Mouse (Mus musculus) CH12.LX (cell line): ENCODE measurements around the gene Soga1. TPM values are rescaled to one million over a fixed set of nuclear protein-coding genes. Genes with fewer than 3 reads are reported as not detected.

Experiments used
- DNase-seq: peaks from one replicate; pipeline ENCODE4 v3.0.0-alpha.2; 2013; ENCODE audit errors: extremely low read depth
- H3K27ac ChIP-seq: 2 replicates; pipeline ENCODE4 v1.5.1; 2012; ENCODE audit warnings: low read depth, mild to moderate bottlenecking, control low read depth, moderate library complexity; ENCODE audit not compliant: insufficient read depth
- H3K27me3 ChIP-seq: replicated peaks from 2 replicates; pipeline ENCODE3; 2012; ENCODE audit warnings: inconsistent platforms
- H3K36me3 ChIP-seq, 2 experiments: replicated peaks in 1 of 2; 2 replicates each; pipeline versions ENCODE3 to v1.6.1; 2012; ENCODE audit warnings: inconsistent platforms in 1 of 2, low read length in 1 of 2, mild to moderate bottlenecking in 1 of 2, mixed read lengths in 1 of 2, moderate library complexity in 1 of 2; ENCODE audit not compliant: control insufficient read depth in 1 of 2, insufficient read depth in 1 of 2
- H3K4me1 ChIP-seq, 2 experiments: 2 replicates each; pipeline ENCODE4 v1.6.1; 2012; ENCODE audit warnings: inconsistent platforms in 1 of 2, moderate library complexity in 1 of 2; ENCODE audit not compliant: insufficient read depth in 2 of 2, control insufficient read depth in 1 of 2
- H3K4me2 ChIP-seq: 2 replicates; pipeline ENCODE4 v1.6.1; 2012; ENCODE audit warnings: low read depth, mild to moderate bottlenecking, control low read depth; ENCODE audit not compliant: poor library complexity, insufficient read depth, severe bottlenecking
- H3K4me3 ChIP-seq, 3 experiments: fragments of 150-350 bp in 1 of 3; sonication (generic) in 1 of 3; replicated peaks in 1 of 3; 2 replicates each; pipeline versions ENCODE3 to v1.5.1; 2011 to 2012; ENCODE audit warnings: low read depth in 2 of 3, low read length in 2 of 3, mild to moderate bottlenecking in 2 of 3, moderate library complexity in 2 of 3, control low read depth in 1 of 3, improper control_type of control experiment in 1 of 3, inconsistent platforms in 1 of 3, mixed read lengths in 1 of 3; ENCODE audit not compliant: poor library complexity in 1 of 3
- H3K79me2 ChIP-seq: replicated peaks from 2 replicates; pipeline ENCODE4 v1.6.1; 2012; ENCODE audit warnings: mild to moderate bottlenecking, moderate library complexity; ENCODE audit not compliant: control insufficient read depth, poor library complexity, insufficient read depth, severe bottlenecking; ENCODE audit errors: extremely low read depth
- H3K9ac ChIP-seq: 2 replicates; pipeline ENCODE4 v1.6.1; 2012; ENCODE audit warnings: low read depth, mild to moderate bottlenecking, control low read depth, moderate library complexity; ENCODE audit not compliant: insufficient read depth
- H3K9me3 ChIP-seq: replicated peaks from 2 replicates; pipeline ENCODE3; 2012; ENCODE audit warnings: low read length, inconsistent platforms, mixed read lengths
- BHLHE40 ChIP-seq: IDR thresholded peaks from 2 replicates; pipeline ENCODE4 v1.6.1; 2011; ENCODE audit warnings: mild to moderate bottlenecking, low read depth, low read length, improper control_type of control experiment
- CHD1 ChIP-seq: IDR thresholded peaks from 2 replicates; pipeline ENCODE4 v1.6.1; 2012; ENCODE audit warnings: low read depth, low read length, improper control_type of control experiment, inconsistent platforms
- CHD2 ChIP-seq: IDR thresholded peaks from 2 replicates; pipeline ENCODE4 v1.6.1; 2011; ENCODE audit warnings: low read length, improper control_type of control experiment
- CTCF ChIP-seq, 2 experiments: IDR thresholded peaks in 1 of 2; conservative IDR thresholded peaks in 1 of 2; 2 replicates each; pipeline ENCODE4 v1.5.1; 2011 to 2012; ENCODE audit warnings: low read depth in 2 of 2, low read length in 2 of 2, improper control_type of control experiment in 1 of 2, inconsistent platforms in 1 of 2, mild to moderate bottlenecking in 1 of 2, moderate library complexity in 1 of 2
- E2F4 ChIP-seq: IDR thresholded peaks from 2 replicates; pipeline ENCODE4 v1.6.1; 2011; ENCODE audit warnings: low read depth, low read length, improper control_type of control experiment; ENCODE audit not compliant: insufficient replicate concordance
- ELF1 ChIP-seq: IDR thresholded peaks from 2 replicates; pipeline ENCODE4 v1.6.1; 2014; ENCODE audit warnings: low read depth, mild to moderate bottlenecking, inconsistent platforms, low read length, improper control_type of control experiment
- EP300 ChIP-seq: IDR thresholded peaks from 2 replicates; pipeline ENCODE4 v1.6.1; 2011; ENCODE audit warnings: low read length, improper control_type of control experiment
- ETS1 ChIP-seq: conservative IDR thresholded peaks from 2 replicates; pipeline ENCODE4 v1.6.1; 2012; ENCODE audit warnings: low read depth, mild to moderate bottlenecking, inconsistent platforms, low read length, improper control_type of control experiment, moderate library complexity
- GABPA ChIP-seq: IDR thresholded peaks from 2 replicates; pipeline ENCODE4 v1.6.1; 2012; ENCODE audit warnings: low read depth, low read length, improper control_type of control experiment, inconsistent platforms; ENCODE audit not compliant: insufficient replicate concordance
- HCFC1 ChIP-seq: IDR thresholded peaks from 2 replicates; pipeline ENCODE4 v1.6.1; 2012; ENCODE audit warnings: low read depth, mild to moderate bottlenecking, inconsistent platforms, low read length, improper control_type of control experiment
- IRF4 ChIP-seq: IDR thresholded peaks from 2 replicates; pipeline ENCODE4 v1.6.1; 2014; ENCODE audit warnings: low read depth, mild to moderate bottlenecking, inconsistent platforms, low read length, improper control_type of control experiment
- JUND ChIP-seq: conservative IDR thresholded peaks from 2 replicates; pipeline ENCODE4 v1.6.1; 2011; ENCODE audit warnings: low read depth, low read length, improper control_type of control experiment
- KAT2A ChIP-seq: IDR thresholded peaks from 2 replicates; pipeline ENCODE4 v1.6.1; 2012; ENCODE audit warnings: low read length, improper control_type of control experiment, inconsistent platforms; ENCODE audit not compliant: insufficient replicate concordance
- MAFK ChIP-seq: IDR thresholded peaks from 2 replicates; pipeline ENCODE4 v1.6.1; 2011; ENCODE audit warnings: low read length, improper control_type of control experiment; ENCODE audit not compliant: insufficient replicate concordance
- MAX ChIP-seq: IDR thresholded peaks from 2 replicates; pipeline ENCODE4 v1.6.1; 2011; ENCODE audit warnings: low read length, improper control_type of control experiment
- MAZ ChIP-seq: IDR thresholded peaks from 2 replicates; pipeline ENCODE4 v1.6.1; 2012; ENCODE audit warnings: low read depth, mild to moderate bottlenecking, inconsistent platforms, low read length, improper control_type of control experiment, moderate library complexity
- MEF2A ChIP-seq: IDR thresholded peaks from 2 replicates; pipeline ENCODE4 v1.6.1; 2014; ENCODE audit warnings: low read depth, mild to moderate bottlenecking, inconsistent platforms, low read length, improper control_type of control experiment, borderline replicate concordance
- MXI1 ChIP-seq: IDR thresholded peaks from 2 replicates; pipeline ENCODE4 v1.6.1; 2011; ENCODE audit warnings: mild to moderate bottlenecking, low read depth, low read length, improper control_type of control experiment
- MYC ChIP-seq: IDR thresholded peaks from 2 replicates; pipeline ENCODE4 v1.6.1; 2011; ENCODE audit warnings: low read depth, mild to moderate bottlenecking, improper control_type of control experiment, low read length
- NELFE ChIP-seq: IDR thresholded peaks from 2 replicates; pipeline ENCODE4 v1.6.1; 2011; ENCODE audit warnings: low read depth, low read length, improper control_type of control experiment
- POLR2A ChIP-seq: IDR thresholded peaks from 2 replicates; pipeline ENCODE4 v1.6.1; 2011; ENCODE audit warnings: low read depth, mild to moderate bottlenecking, improper control_type of control experiment, low read length
- RCOR1 ChIP-seq: conservative IDR thresholded peaks from 2 replicates; pipeline ENCODE4 v1.6.1; 2012; ENCODE audit warnings: low read depth, mild to moderate bottlenecking, inconsistent platforms, low read length, improper control_type of control experiment
- SIN3A ChIP-seq: IDR thresholded peaks from 2 replicates; pipeline ENCODE4 v1.6.1; 2012; ENCODE audit warnings: low read length, improper control_type of control experiment, inconsistent platforms
- TBP ChIP-seq: conservative IDR thresholded peaks from 2 replicates; pipeline ENCODE4 v1.6.1; 2011; ENCODE audit warnings: low read depth, low read length, improper control_type of control experiment
- TCF12 ChIP-seq: IDR thresholded peaks from 2 replicates; pipeline ENCODE4 v1.6.1; 2014; ENCODE audit warnings: low read depth, mild to moderate bottlenecking, inconsistent platforms, low read length, improper control_type of control experiment
- UBTF ChIP-seq: IDR thresholded peaks from 2 replicates; pipeline ENCODE4 v1.6.1; 2012; ENCODE audit warnings: low read depth, mild to moderate bottlenecking, inconsistent platforms, low read length, improper control_type of control experiment, moderate library complexity
- USF1 ChIP-seq: IDR thresholded peaks from 2 replicates; pipeline ENCODE4 v1.6.1; 2014; ENCODE audit warnings: low read depth, mild to moderate bottlenecking, inconsistent platforms, low read length, improper control_type of control experiment
- ZC3H11A ChIP-seq: IDR thresholded peaks from 2 replicates; pipeline ENCODE4 v1.6.1; 2012; ENCODE audit warnings: low read depth, mild to moderate bottlenecking, inconsistent platforms, low read length, improper control_type of control experiment
- ZKSCAN1 ChIP-seq: IDR thresholded peaks from 2 replicates; pipeline ENCODE4 v1.6.1; 2012; ENCODE audit warnings: low read depth, inconsistent platforms, low read length, improper control_type of control experiment, borderline replicate concordance
- ZMIZ1 ChIP-seq: IDR thresholded peaks from 2 replicates; pipeline ENCODE4 v1.6.1; 2012; ENCODE audit warnings: low read depth, mild to moderate bottlenecking, inconsistent platforms, low read length, improper control_type of control experiment
- ZNF384 ChIP-seq: IDR thresholded peaks from 2 replicates; pipeline ENCODE4 v1.6.1; 2012; ENCODE audit warnings: low read depth, low read length, improper control_type of control experiment, inconsistent platforms
- dilution Hi-C: fragments of 300-500 bp; cut with MboI; formaldehyde crosslinking; loops from 2 replicates; pipeline ENCODE4 v1.14.3; 2020; ENCODE audit warnings: low sequenced_read_pairs; ENCODE audit not compliant: extremely low pct_unique_long_range_greater_than_20kb, extremely low pct_ligation_motif_present
- in situ Hi-C: fragments of 300-500 bp; cut with MboI; formaldehyde crosslinking; loops from 3 replicates; pipeline ENCODE4 v1.14.3; 2019; ENCODE audit warnings: low sequenced_read_pairs, low pct_ligation_motif_present, low pct_unique_long_range_greater_than_20kb, mixed read lengths
- polyA plus RNA-seq: library from polyadenylated mRNA; unstranded; fragments of >175 nt; gene quantifications from 2 replicates; pipeline ENCODE4 v1.2.1, GENCODE M21; 2012; ENCODE audit warnings: low read depth; ENCODE audit not compliant: insufficient read length
- total RNA-seq, 2 experiments: library from RNA; depleted of rRNA; stranded (reverse); fragments of 300-350 nt in 1 of 2; fragments of >200 nt in 1 of 2; gene quantifications; 2 replicates each; pipeline ENCODE4 v1.2.3; 2012 to 2014

Gene Soga1
- total and polyA plus RNA-seq, 3 experiments: 0.39 to 2.0 (median 2.0) TPM

DNA sequence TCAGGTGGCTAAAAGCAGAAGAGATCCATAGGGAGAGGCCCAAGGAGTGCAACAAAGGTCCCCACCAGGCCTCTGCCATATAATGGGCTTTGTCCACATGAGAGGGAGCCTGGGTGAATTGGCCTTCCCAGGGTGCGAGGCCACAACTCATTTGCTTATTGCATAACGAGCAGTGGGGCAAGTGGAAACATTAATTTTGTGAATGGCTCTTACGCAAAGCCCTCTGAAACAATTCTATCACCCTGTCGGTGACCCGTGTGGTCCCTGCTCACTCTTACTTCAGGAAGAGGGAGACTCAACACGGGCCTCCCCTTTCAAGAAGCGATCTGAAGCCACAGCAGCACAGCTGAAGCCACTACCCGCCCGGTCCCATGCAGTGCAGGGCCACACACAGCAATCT, 41.8 kb downstream of the Soga1 start:
- Histone ChIP-seq H3K27me3 (no peaks in the 10 kb centered on the region), H3K79me2 (no peaks in the 10 kb centered on the region), H3K9me3 (no peaks in the 10 kb centered on the region), H3K9ac (no peak overlapping the region), H3K36me3 (peaks cover 5 to 20% of the 10 kb centered on the region in 2 experiments), H3K4me3 (no peak overlapping the region), H3K4me2 (no peak overlapping the region), H3K4me1 (peaks cover 0 to 2% of the 10 kb centered on the region in 2 experiments; a peak in 1 of 4 replicates), H3K27ac (no peak overlapping the region)
- TF ChIP-seq CHD1 (no peak), BHLHE40 (no peak), NELFE (no peak), HCFC1 (no peak), ELF1 (no peak), IRF4 (no peak), ZKSCAN1 (no peak), CTCF (conservative IDR thresholded peaks at IDR 0.05 in 1 of 2, IDR thresholded peaks at IDR 0.05 in 1 of 2; ENCODE audit: low read depth in 2 of 2, low read length in 2 of 2) (no peak), MAFK (no peak), ZMIZ1 (no peak), E2F4 (no peak), MYC (no peak), SIN3A (no peak), TBP (no peak), GABPA (no peak), CHD2 (no peak), MEF2A (no peak), USF1 (no peak)
- no peak for DNase-seq
- dilution Hi-C loops: no loop called here
- in situ Hi-C loops: loop anchor here (5.0 kb wide), 1 partner anchor 50 kb away; the partner anchor contains the start of gene Tldc2

- DNase-seq: no peak
- H3K27me3 ChIP-seq: no peaks in the 10 kb centered on the region
- TF ChIP-seq UBTF (no peak), MXI1 (no peak), KAT2A (no peak), POLR2A (no peak), MAX (no peak), RCOR1 (no peak), CHD2 (no peak), MAZ (no peak), ELF1 (no peak), ETS1 (no peak), MEF2A (no peak), ZNF384 (no peak), ZC3H11A (no peak), TCF12 (no peak), JUND (no peak), EP300 (no peak), IRF4 (no peak), MAFK (no peak)
- TF ChIP-seq, all 38 proteins: peak for 0
- H3K36me3 ChIP-seq: peaks cover 5 to 19% of the 10 kb centered on the region in 2 experiments
- H3K9ac ChIP-seq: no peak overlapping the region
- H3K9me3 ChIP-seq: no peaks in the 10 kb centered on the region
- H3K27ac ChIP-seq: no peak overlapping the region
- dilution Hi-C loops: no loop called here
- H3K4me3 ChIP-seq: no peak overlapping the region
- H3K79me2 ChIP-seq: no peaks in the 10 kb centered on the region
- H3K4me2 ChIP-seq: no peak overlapping the region
- in situ Hi-C loops: loop anchor here (5.0 kb wide), 1 partner anchor 51 kb away; the partner anchor contains the start of gene Tldc2
- H3K4me1 ChIP-seq: peaks cover 0 to 2% of the 10 kb centered on the region in 2 experiments; a peak in 1 of 4 replicates
Measured at GRCm38 (mm10) chr2:157036400-157036799, 42.7 kb downstream of the Soga1 start.
